Mouse (Mus musculus): ENCODE measurements around the gene Tpd52l2. TPM values are rescaled to one million over a fixed set of nuclear protein-coding genes. Genes with fewer than 3 reads are reported as not detected.

The Tpd52l2 gene
- polyA plus RNA-seq, 1 experiment from 2014 or later = 144 TPM

DNA sequence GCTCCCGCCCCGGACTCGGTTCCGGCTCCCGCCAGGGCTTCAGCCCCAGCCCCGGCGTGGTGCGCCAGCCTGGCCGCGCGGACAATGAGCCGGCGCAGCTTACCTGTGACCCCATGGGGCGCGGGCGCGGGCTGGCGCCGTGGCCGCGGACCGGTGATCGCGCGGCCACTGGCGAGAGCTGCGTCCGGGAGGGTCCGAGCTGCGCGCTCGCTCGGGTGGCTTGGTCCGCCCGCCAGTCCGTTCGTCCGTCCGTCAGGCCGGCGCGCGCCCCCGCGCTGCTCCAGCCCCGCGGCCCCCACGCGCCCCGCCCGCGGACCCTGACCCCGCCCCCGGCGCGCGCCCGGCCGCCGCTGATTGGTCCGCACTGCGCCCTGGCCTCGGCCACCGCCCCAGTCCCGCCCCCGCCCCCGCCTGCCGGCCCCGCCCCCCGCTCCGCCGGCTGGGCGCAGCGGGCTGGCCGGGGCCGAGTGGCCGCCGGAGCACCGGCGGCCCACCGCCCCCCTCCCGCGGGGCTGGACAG, 37.7 kb upstream of the Tpd52l2 start, which contains the start of gene Zbtb46:
Zbtb46 (minus strand) TSS at position 274 of the 520 bp plus-strand sequence.
- peak within 1 kb of the TSS; percentile 98 for H3K4me2 ChIP-seq (ENCODE audit: low read length)
- H3K27ac ChIP-seq = peak within 1 kb of the TSS; percentile 92
- H3K9me3 ChIP-seq (replicated peaks; ENCODE audit: low read length) = no peaks in the 10 kb centered on the region
- H3K4me3 ChIP-seq (replicated peaks; ENCODE audit: low read depth, low read length) = peak within 1 kb of the TSS; percentile 98
- no peaks in the 10 kb centered on the region for H3K36me3 ChIP-seq (ENCODE audit: insufficient read depth, low read length)
- H3K9ac ChIP-seq (ENCODE audit: low read depth, low read length) = peak within 1 kb of the TSS; percentile 95
- TF ChIP-seq CTCF (IDR thresholded peaks at IDR 0.05; ENCODE audit: low read depth) = no peak
- peaks cover 14% of the 10 kb centered on the region; the same call in 1 of the 2 replicates for H3K4me1 ChIP-seq (replicated peaks; ENCODE audit: insufficient read depth, low read length)
- no peaks in the 10 kb centered on the region for H3K27me3 ChIP-seq (ENCODE audit: insufficient read depth, low read length)
- WGBS = under 1% methylated on average over 24 of the region's 83 CpGs
- DNase-seq (ENCODE audit: low spot score) (peak; percentile 87), ATAC-seq (replicated peaks; ENCODE audit: low FRiP score, low read depth) (peak; percentile 82)

DNA sequence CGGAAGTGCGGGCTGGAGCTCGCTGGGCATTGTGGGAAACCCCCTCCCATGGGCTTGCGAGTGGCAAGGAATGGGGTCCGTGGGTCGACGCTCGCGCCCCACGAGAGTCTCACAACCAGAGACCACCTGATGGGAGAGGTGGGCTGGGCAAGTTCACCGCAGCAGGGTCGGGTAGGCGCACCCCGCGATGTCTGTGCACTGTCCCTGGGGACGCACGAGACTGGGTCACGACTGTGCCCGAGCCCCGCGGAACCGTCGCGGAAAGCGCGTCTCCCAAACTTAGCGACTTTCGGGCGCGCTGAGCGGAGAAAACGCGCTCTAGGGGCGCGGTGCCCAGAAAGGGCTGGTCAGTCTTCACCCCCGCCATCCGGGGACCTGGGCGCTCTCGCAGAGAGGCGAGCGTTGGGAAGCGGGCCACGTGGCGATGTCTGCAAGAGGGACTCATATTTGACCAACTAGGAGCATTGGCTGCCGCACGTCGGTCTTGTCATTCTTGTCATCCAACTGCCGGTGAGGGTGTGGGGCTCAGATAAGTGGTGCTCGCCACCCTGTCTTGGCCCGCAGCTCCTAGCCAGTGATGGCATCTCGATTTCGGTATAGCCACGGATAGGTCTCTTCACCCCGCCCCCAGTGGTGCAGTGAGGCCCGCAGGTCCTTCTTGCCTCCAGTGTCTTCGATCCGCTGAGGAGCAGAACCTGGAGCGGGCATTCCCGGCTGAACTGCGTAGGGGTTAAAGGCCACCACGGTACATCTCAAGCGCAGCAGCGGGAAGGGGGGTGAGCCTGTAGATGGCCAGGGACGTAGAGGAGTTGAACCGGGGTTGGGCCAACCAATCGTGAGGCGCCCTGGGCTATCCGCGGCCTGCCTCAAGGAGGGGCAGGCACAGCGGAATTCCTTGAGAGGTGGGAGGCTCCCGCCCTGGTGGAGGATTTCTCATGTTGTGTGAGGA, 37.0 kb upstream of the Tpd52l2 start:
- peak; percentile 78 for ATAC-seq (replicated peaks; ENCODE audit: low FRiP score, low read depth)
- no peaks in the 10 kb centered on the region for H3K27me3 ChIP-seq (ENCODE audit: insufficient read depth, low read length)
- DNase-seq (ENCODE audit: low spot score) = peak; percentile 95
- H3K36me3 ChIP-seq (ENCODE audit: insufficient read depth, low read length) = no peaks in the 10 kb centered on the region
- WGBS = under 1% methylated on average over 68 of the region's 71 CpGs
- peak overlapping the region; percentile 98 for H3K4me3 ChIP-seq (replicated peaks; ENCODE audit: low read depth, low read length)
- H3K9ac ChIP-seq (ENCODE audit: low read depth, low read length) = peak overlapping the region; percentile 95
- H3K4me2 ChIP-seq (ENCODE audit: low read length) = peak overlapping the region; percentile 98
- TF ChIP-seq CTCF (IDR thresholded peaks at IDR 0.05; ENCODE audit: low read depth) = peak; percentile 35; the same call in 1 of the 2 replicates
- no peaks in the 10 kb centered on the region for H3K9me3 ChIP-seq (replicated peaks; ENCODE audit: low read length)
- peak overlapping the region; percentile 92 for H3K27ac ChIP-seq
- H3K4me1 ChIP-seq (replicated peaks; ENCODE audit: insufficient read depth, low read length) = peaks cover 14% of the 10 kb centered on the region; the same call in 1 of the 2 replicates

DNA sequence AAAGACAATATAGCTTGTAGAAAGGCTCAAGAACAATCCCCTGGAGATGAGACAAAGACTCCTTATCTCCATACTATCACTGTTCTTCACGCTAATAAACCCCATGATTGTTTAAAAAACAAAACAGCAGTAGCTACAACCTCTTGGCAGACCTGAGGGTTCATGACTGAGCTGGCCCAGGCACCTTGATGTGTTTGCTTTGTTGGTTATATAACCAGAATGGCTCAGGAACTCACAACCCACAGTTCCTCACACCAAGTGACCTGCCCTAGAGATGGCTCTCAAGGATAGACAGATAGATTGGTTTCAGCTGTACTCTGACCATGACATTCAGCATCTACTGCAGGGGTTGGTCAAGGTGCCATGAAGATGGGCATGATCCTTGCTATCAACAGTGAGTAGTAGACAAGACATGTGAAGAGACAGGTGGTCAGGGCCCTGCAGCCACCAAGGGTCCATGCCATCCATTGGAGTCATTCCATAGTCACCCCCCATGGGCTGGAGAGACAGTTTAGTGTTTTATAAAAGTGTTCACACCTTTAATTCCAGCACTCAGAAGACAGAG, 35.3 kb upstream of the Tpd52l2 start:
- DNase-seq (ENCODE audit: low spot score) = no peak
- TF ChIP-seq CTCF (IDR thresholded peaks at IDR 0.05; ENCODE audit: low read depth) = no peak
- no peak overlapping the region for H3K4me3 ChIP-seq (replicated peaks; ENCODE audit: low read depth, low read length)
- whole genome bisulfite sequencing = 93% methylated on average over 1 of the region's 1 CpGs
- ATAC-seq (replicated peaks; ENCODE audit: low FRiP score, low read depth) = no peak
- H3K27me3 ChIP-seq (ENCODE audit: insufficient read depth, low read length) = no peaks in the 10 kb centered on the region
- H3K27ac ChIP-seq = 0 out of 2 replicates have a peak overlapping the region, but pooled peaks have one; percentile 92
- peaks cover 9% of the 10 kb centered on the region; the same call in 1 of the 2 replicates for H3K4me1 ChIP-seq (replicated peaks; ENCODE audit: insufficient read depth, low read length)
- no peaks in the 10 kb centered on the region for H3K36me3 ChIP-seq (ENCODE audit: insufficient read depth, low read length)
- no peak overlapping the region for H3K4me2 ChIP-seq (ENCODE audit: low read length)
- no peaks in the 10 kb centered on the region for H3K9me3 ChIP-seq (replicated peaks; ENCODE audit: low read length)
- no peak overlapping the region for H3K9ac ChIP-seq (ENCODE audit: low read depth, low read length)

DNA sequence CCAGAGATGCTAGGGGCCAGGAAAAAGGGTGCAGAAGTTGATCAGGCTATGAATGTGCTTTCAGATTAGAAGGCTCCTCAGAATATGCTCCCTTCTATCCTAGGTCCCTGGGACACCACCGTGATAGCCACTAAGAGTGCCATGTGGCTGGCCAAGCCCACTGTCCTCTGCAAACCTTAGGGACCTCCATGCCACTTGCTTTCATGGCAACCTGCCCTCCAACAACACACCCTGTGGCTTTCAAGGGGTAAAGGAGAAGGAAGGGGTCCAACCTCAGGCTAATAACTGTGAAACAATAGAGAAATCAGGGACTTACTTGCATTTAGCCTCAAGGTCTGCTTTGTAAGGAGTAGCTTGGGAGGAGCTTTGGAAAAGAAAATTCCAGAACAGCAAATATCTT, 34.3 kb upstream of the Tpd52l2 start:
- H3K9ac ChIP-seq (ENCODE audit: low read depth, low read length) = no peak overlapping the region
- ATAC-seq (replicated peaks; ENCODE audit: low FRiP score, low read depth) (no peak), DNase-seq (ENCODE audit: low spot score) (no peak)
- no peaks in the 10 kb centered on the region for H3K27me3 ChIP-seq (ENCODE audit: insufficient read depth, low read length)
- H3K4me1 ChIP-seq (replicated peaks; ENCODE audit: insufficient read depth, low read length) = peaks cover 3% of the 10 kb centered on the region; the same call in 1 of the 2 replicates
- TF ChIP-seq CTCF (IDR thresholded peaks at IDR 0.05; ENCODE audit: low read depth) = no peak
- no peaks in the 10 kb centered on the region for H3K36me3 ChIP-seq (ENCODE audit: insufficient read depth, low read length)
- peak overlapping the region; percentile 21; the same call in 1 of the 2 replicates for H3K4me2 ChIP-seq (ENCODE audit: low read length)
- H3K9me3 ChIP-seq (replicated peaks; ENCODE audit: low read length) = no peaks in the 10 kb centered on the region
- H3K4me3 ChIP-seq (replicated peaks; ENCODE audit: low read depth, low read length) = no peak overlapping the region
- WGBS = 84% methylated on average over 1 of the region's 1 CpGs
- no peak overlapping the region for H3K27ac ChIP-seq

DNA sequence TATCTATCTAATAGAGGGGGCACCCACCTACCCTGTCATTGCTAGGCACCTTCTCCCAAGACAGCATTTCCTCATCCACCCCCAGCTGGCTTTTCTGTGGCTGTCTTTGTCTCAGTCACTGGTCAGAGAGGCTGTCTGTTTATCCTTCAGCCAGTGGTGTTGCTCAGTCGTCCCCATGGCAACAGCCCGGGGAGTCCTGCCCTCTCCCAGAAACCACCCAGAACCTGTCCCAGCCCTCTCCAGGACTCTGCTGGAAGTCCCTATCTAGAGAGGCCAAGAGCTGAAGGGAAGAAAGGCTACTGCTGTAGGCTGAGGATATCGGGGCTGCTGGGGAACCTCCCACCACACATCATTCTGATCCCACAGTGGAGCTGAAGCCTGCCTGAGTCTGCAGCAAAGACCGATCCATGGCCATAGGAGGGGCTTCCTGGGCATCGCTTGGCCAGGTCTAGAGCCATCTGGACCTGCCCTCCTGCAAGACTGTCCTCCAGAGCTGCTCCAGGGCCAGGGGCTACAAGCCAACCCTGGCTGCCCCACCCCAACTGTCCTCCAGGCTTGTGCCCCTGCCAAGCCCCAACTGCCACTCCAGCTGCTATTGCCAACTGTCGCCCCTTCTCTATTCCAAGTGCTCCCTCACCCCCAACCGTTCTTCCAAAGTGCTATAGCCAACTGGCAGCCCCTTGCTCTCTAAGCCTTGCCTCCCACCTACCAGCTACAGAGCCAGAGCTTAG, 33.8 kb upstream of the Tpd52l2 start:
- no peaks in the 10 kb centered on the region for H3K27me3 ChIP-seq (ENCODE audit: insufficient read depth, low read length)
- WGBS = 39% methylated on average over 7 of the region's 7 CpGs
- peaks cover 3% of the 10 kb centered on the region; the same call in 1 of the 2 replicates for H3K4me1 ChIP-seq (replicated peaks; ENCODE audit: insufficient read depth, low read length)
- H3K9me3 ChIP-seq (replicated peaks; ENCODE audit: low read length) = no peaks in the 10 kb centered on the region
- H3K27ac ChIP-seq = no peak overlapping the region
- TF ChIP-seq CTCF (IDR thresholded peaks at IDR 0.05; ENCODE audit: low read depth) = no peak
- H3K9ac ChIP-seq (ENCODE audit: low read depth, low read length) = no peak overlapping the region
- peak; percentile 81 for DNase-seq (ENCODE audit: low spot score)
- peak overlapping the region; percentile 21; the same call in 1 of the 2 replicates for H3K4me2 ChIP-seq (ENCODE audit: low read length)
- no peaks in the 10 kb centered on the region for H3K36me3 ChIP-seq (ENCODE audit: insufficient read depth, low read length)
- H3K4me3 ChIP-seq (replicated peaks; ENCODE audit: low read depth, low read length) = no peak overlapping the region
- ATAC-seq (replicated peaks; ENCODE audit: low FRiP score, low read depth) = peak; percentile 63
